Mouse (Mus musculus) inflammation-experienced regulatory T-cells, adult 6 months (primary cell): ENCODE data around the gene 1700123L14Rik. TPM values are rescaled to one million over a fixed set of nuclear protein-coding genes. Genes with fewer than 3 reads are reported as not detected.
"Not testable (repeated sequence)": the region's sequence is repeated elsewhere in the genome, so short reads cannot be mapped to it uniquely, and the experiment has no call there.

Experiments used
- ATAC-seq: one replicate; pipeline ENCODE4 v1.8.0; 2017
- polyA plus RNA-seq, 3 experiments: library from polyadenylated mRNA; unstranded; fragments of 100-300 nt; shearing (Covaris generic); gene quantifications; one replicate each; pipeline ENCODE4 v1.2.1; 2017

1700123L14Rik gene
- polyA plus RNA-seq, result not detected

- ATAC-seq, result no peak
Measured at GRCm38 (mm10) chr6:96165818-96166379, at the start of gene 1700123L14Rik. Gene 1700123L14Rik (minus strand): TSS chr6:96166243.

GRCm38 (mm10) chr6:96205395-96205794, 39.4 kb upstream of the 1700123L14Rik start:
- no peak for ATAC-seq

- not testable (repeated sequence) for ATAC-seq
Measured at GRCm38 (mm10) chr6:96198991-96199390, 32.9 kb upstream of the 1700123L14Rik start.

- ATAC-seq, result no peak
Measured at GRCm38 (mm10) chr6:96186517-96186916, 20.5 kb upstream of the 1700123L14Rik start.

- no peak for ATAC-seq
Measured at GRCm38 (mm10) chr6:96183392-96183791, 17.3 kb upstream of the 1700123L14Rik start.

GRCm38 (mm10) chr6:96178530-96178929, 12.5 kb upstream of the 1700123L14Rik start:
- no peak for ATAC-seq

- no peak for ATAC-seq
Measured at GRCm38 (mm10) chr6:96173681-96174080, 7.6 kb upstream of the 1700123L14Rik start.

- ATAC-seq, result no peak
Measured at GRCm38 (mm10) chr6:96167031-96167430, 988 bp upstream of the 1700123L14Rik start.

- no peak for ATAC-seq
Measured at GRCm38 (mm10) chr6:96165403-96165802, 640 bp downstream of the 1700123L14Rik start.

- ATAC-seq, result no peak
Measured at GRCm38 (mm10) chr6:96143326-96143725, 22.7 kb downstream of the 1700123L14Rik start.

GRCm38 (mm10) chr6:96116534-96117272, 49.3 kb downstream of the 1700123L14Rik start:
- no peak for ATAC-seq

GRCm38 (mm10) chr6:96116148-96116533, 49.9 kb downstream of the 1700123L14Rik start:
- ATAC-seq, result no peak

Other genes starting within 250 kb of the 1700123L14Rik start
- not detected for gene Fam19a1, start 53.1 kb downstream of the 1700123L14Rik start, polyA plus RNA-seq